Mouse (Mus musculus): ENCODE data around the gene Sh3bp5l.
"Not testable (repeated sequence)": the region's sequence is repeated elsewhere in the genome, so short reads cannot be mapped to it uniquely, and the experiment has no call there.

- not testable (repeated sequence) for TF ChIP-seq POLR2A, CTCF (IDR thresholded peaks at IDR 0.05; ENCODE audit: insufficient read depth, low read depth, low read length)
Measured at GRCm38 (mm10) chr11:58366191-58366590, 35.7 kb downstream of the Sh3bp5l start.

Measured in olfactory bulb, adult 2 months (tissue).